Mouse (Mus musculus): ENCODE data around the gene Psmb7.
A peak's percentile ranks its signal among the peaks of the same experiment; 100 is the strongest.

The Psmb7 gene

DNA sequence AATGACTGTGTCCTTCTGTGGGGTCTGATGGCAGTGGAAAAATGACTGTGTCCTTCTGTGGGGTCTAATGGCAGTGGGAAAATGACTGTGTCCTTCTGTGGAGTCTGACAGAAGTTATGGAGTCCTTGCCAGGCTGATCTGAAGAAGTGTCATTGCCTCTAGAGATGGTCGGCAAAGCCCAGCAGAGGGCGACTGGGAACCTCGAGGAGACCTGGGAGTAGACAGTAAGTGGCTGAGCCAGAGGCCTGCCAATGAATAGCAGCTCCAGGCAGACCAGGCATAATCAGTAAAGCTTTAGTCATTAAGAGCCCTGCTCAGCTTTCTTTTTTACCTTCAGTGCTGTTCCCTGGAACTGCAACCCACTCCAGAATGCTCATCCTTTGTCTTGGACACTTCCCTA, 2.0 kb upstream of the Psmb7 start:
- no peak for ATAC-seq (ENCODE audit: insufficient number of reproducible peaks, low FRiP score, low TSS enrichment)

DNA sequence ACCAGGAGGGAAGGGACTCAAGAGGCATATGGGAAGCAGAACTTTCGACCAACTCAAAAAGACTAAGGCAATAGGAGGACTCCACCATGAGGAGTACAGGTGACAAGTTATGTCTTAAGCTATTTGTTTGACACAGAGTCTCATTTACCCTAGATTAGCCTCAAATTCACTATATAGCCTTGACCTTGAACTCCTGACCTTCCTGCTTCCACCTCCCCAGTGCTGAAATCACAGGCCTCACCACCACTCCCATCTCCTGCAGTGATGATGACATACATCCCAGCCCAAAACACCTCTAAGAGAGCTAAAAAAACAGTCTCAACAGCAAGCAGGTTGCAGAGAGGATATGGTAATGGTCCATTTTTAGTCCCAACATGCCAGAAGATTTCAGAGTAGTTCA, 2.1 kb downstream of the Psmb7 start:
- ATAC-seq (ENCODE audit: insufficient number of reproducible peaks, low FRiP score, low TSS enrichment): no peak

GRCm38 (mm10) chr2:38637716-38638267, 6.1 kb downstream of the Psmb7 start:
- no peak for ATAC-seq (ENCODE audit: insufficient number of reproducible peaks, low FRiP score, low TSS enrichment)

- no peak for ATAC-seq (ENCODE audit: insufficient number of reproducible peaks, low FRiP score, low TSS enrichment)
These were observed 13.3 kb downstream of the Psmb7 start for GRCm38 (mm10) chr2:38630574-38630973.

DNA sequence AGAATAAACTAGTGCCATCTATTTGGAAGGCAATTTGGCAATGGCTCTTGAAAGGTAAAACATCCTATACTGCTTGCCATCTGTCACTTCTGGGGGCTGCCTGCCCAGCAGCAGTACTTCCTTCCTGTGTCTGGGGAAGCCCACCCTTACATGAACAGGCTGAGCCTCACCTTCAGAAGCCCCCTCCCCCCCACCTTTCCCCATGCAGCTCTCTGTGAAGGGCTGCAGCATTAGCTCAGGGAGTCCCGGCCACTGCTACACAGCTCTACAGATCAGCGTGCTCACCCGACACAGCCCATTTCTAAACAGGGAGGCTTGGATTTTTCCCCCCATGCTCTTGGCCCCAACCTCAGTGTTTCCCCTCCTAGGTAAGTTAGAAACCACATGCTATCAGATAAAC, 14.4 kb downstream of the Psmb7 start:
- ATAC-seq (ENCODE audit: insufficient number of reproducible peaks, low FRiP score, low TSS enrichment): no peak

- ATAC-seq (ENCODE audit: insufficient number of reproducible peaks, low FRiP score, low TSS enrichment): no peak
These were observed 15.1 kb downstream of the Psmb7 start for GRCm38 (mm10) chr2:38628801-38629200.

- no peak for ATAC-seq (ENCODE audit: insufficient number of reproducible peaks, low FRiP score, low TSS enrichment)
These were observed 19.9 kb downstream of the Psmb7 start for GRCm38 (mm10) chr2:38623821-38624590.

- ATAC-seq (ENCODE audit: insufficient number of reproducible peaks, low FRiP score, low TSS enrichment): no peak
These were observed 20.5 kb downstream of the Psmb7 start for GRCm38 (mm10) chr2:38623411-38623810.

DNA sequence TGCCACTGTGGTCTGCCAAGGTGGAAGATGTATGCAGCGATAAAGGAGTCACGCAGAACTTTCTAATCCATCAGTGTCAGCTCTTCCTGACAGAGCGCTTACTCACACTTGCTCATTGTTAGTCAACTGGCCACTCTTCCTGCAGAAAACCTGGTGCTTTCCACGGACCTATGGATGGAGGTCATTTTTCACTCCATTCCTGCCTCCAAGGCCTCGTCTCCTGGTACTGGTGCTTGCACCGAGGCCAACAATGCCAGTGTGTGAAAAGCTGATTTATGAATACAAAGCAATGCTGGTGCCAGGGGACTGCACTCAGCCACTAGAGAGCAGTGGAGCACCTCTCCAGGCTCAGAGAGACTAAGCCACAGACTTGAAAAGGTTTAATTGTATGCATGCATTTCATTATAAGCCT, 22.3 kb downstream of the Psmb7 start:
- peak; percentile 47; the same call in 1 of the 2 replicates for ATAC-seq (ENCODE audit: insufficient number of reproducible peaks, low FRiP score, low TSS enrichment)

DNA sequence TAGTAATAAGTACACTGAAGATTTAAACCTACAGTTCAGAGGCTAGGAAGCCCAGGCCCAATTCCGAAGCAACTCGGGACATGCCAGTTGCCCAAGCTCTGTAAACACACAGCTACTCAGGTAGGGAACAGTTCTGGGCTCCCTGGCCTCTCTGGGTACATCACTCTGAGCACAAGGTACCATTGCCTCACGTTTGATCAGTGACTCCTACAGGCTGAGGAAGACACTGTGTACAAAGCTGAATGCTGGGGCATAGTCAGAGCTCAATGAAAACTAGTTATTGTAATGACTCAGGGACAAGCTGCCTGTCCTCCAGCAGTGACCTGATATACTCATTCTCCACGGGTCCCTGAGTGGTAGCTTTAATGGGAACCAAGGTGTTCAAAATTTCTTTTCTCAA, 22.8 kb downstream of the Psmb7 start:
- ATAC-seq (ENCODE audit: insufficient number of reproducible peaks, low FRiP score, low TSS enrichment): no peak

- peak; percentile 84 for ATAC-seq (ENCODE audit: insufficient number of reproducible peaks, low FRiP score, low TSS enrichment)
These were observed 24.1 kb downstream of the Psmb7 start for GRCm38 (mm10) chr2:38619777-38620176.

DNA sequence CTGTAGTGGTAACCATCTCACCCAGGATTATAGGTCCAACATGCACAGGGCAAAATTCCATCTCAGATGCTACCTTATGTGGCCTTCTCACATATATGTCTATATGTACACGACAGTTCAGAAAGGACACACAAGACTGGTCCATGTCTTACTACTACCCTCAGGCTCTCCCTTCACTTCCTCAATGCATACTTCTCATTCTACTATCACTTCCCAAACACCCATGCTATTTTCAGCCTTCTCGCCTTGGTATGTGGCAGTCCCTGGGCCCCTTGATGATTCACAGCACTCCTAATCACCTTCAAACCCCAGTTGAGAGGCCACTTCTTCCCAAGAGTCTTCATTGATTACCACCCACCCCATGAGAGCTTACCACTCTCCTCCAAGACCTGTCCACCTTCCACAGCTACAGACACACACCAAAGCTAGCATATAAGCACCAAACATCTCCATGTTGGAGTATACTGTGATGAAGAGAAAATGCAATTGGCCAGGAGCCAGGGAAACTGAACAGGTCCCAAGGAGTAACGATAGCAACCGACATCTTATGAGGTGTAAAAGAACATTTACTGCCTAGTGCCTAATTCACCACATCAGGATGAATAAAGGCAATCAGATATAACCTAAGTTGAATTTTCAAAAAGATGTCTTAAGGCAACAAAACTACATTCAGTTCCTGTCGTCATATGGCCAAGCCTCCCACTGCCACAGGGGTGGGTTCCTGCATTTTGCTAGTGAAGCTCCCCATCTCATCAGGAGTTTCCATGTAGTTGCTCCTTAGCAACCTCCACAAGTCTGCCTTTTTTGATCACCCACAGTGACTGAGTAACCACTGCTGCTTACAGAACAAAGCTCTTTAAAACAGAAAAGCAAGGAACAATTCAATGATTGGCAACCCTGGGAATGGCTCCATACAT, 26.7 kb downstream of the Psmb7 start:
- no peak for ATAC-seq (ENCODE audit: insufficient number of reproducible peaks, low FRiP score, low TSS enrichment)

DNA sequence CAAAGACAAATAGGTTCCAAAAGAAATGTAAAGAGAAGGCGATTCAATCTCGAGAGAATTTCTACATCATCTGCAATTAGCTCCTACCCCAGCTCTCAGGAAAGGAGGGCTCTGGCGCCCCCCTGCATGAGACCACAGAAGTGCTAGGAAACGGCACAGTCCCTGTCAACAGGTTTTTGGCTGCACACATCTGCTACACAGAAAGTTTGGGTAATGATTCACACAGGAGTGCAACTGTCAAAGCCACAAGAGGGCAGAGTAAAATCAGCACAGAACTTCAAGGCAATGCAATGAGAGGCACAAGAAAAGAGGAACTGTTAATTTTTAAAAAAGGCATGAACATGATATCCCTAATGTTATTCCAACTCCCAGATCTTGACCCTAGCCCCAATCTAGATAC, 27.8 kb downstream of the Psmb7 start:
- no peak for ATAC-seq (ENCODE audit: insufficient number of reproducible peaks, low FRiP score, low TSS enrichment)

- no peak for ATAC-seq (ENCODE audit: insufficient number of reproducible peaks, low FRiP score, low TSS enrichment)
These were observed 29.4 kb downstream of the Psmb7 start for GRCm38 (mm10) chr2:38614437-38614836.

- ATAC-seq (ENCODE audit: insufficient number of reproducible peaks, low FRiP score, low TSS enrichment): no peak
These were observed 30.3 kb downstream of the Psmb7 start for GRCm38 (mm10) chr2:38613576-38613975.

GRCm38 (mm10) chr2:38612596-38612995, 31.3 kb downstream of the Psmb7 start:
- no peak for ATAC-seq (ENCODE audit: insufficient number of reproducible peaks, low FRiP score, low TSS enrichment)

- ATAC-seq (ENCODE audit: insufficient number of reproducible peaks, low FRiP score, low TSS enrichment): no peak
These were observed 33.7 kb downstream of the Psmb7 start for GRCm38 (mm10) chr2:38610161-38610560.

DNA sequence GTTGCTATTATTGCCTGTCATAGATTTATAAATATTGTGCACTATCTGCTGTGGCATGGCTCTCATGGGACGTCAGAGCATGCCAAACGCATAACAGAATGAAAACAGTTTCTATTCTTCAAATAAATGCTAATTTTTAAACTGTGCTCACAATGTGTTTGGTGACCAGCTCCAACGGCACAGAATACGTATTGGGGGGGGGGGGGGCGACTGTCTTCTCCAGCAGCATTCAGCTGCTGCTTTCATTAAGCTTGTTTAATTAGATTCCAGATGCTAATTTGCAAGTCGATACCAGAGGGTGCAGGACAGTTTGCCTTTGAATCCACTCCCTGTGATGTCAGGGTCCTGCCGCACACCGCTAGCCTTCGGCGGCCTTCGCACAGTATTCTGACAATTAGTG, 34.6 kb downstream of the Psmb7 start:
- no peak for ATAC-seq (ENCODE audit: insufficient number of reproducible peaks, low FRiP score, low TSS enrichment)

- ATAC-seq (ENCODE audit: insufficient number of reproducible peaks, low FRiP score, low TSS enrichment): no peak
These were observed 35.0 kb downstream of the Psmb7 start for GRCm38 (mm10) chr2:38608831-38609309.

GRCm38 (mm10) chr2:38607716-38608115, 36.2 kb downstream of the Psmb7 start:
- no peak for ATAC-seq (ENCODE audit: insufficient number of reproducible peaks, low FRiP score, low TSS enrichment)

GRCm38 (mm10) chr2:38600842-38601241, 43.0 kb downstream of the Psmb7 start:
- ATAC-seq (ENCODE audit: insufficient number of reproducible peaks, low FRiP score, low TSS enrichment): no peak
